Mouse (Mus musculus): Measurements from ENCODE around the gene Cd200. TPM values are rescaled to one million over a fixed set of nuclear protein-coding genes. Genes with fewer than 3 reads are reported as not detected.

Gene Cd200
- polyA plus RNA-seq, 1 experiment from 2014 or later: 0.52 TPM

GRCm38 (mm10) chr16:45334376-45334765 lies 74.5 kb downstream of the Cd200 start:
- Histone ChIP-seq H3K27ac (replicated peaks) (no peak overlapping the region), H3K36me3 (replicated peaks) (no peaks in the 10 kb centered on the region), H3K27me3 (no peaks in the 10 kb centered on the region), H3K9ac (no peak overlapping the region), H3K4me3 (replicated peaks) (no peak overlapping the region), H3K4me1 (replicated peaks) (no peaks in the 10 kb centered on the region), H3K4me2 (no peak overlapping the region), H3K9me3 (replicated peaks) (no peaks in the 10 kb centered on the region)
- ATAC-seq (ENCODE audit: insufficient read depth): no peak
- WGBS (ENCODE audit: insufficient replicate concordance): 71% methylated on average over 2 of the region's 2 CpGs

DNA sequence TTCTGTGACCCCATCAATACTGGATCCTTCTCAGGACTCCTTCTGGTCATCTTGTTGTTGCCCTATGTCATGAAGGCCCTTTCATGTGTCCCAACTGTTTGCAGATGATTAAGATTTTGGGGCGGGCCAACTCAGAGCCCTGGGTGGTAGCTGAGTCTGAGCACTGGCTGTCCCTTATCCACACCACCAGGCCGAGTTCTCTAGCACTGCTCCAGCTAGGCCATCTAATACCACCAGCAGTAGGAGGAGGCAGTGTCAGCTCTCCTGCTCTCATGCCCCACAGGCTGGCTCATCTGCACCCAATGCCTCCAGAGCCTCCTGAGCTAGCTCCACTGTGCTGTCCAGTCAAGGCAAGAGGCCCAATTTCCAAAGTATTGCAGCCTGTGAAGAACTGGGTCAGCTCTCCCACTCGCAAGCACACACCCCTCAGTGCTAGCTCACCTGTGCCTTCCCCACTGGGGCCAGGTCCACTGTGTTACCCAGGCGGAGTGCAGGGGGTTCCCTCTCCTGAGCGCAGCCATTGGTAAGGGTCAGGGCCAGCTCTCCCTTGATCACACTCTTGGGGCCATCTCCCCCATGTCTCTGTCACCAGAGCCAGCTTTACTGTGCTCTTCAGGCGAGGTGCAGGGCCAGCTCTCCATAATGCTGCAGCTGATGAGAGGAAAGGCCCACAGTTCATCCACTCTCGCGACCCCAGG lies 75.0 kb downstream of the Cd200 start:
- no peak for ATAC-seq (ENCODE audit: insufficient read depth)
- H3K4me1 ChIP-seq (replicated peaks): no peaks in the 10 kb centered on the region
- H3K27ac ChIP-seq (replicated peaks): no peak overlapping the region
- H3K9me3 ChIP-seq (replicated peaks): no peaks in the 10 kb centered on the region
- H3K27me3 ChIP-seq: no peaks in the 10 kb centered on the region
- WGBS (ENCODE audit: insufficient replicate concordance): 64% methylated on average over 8 of the region's 8 CpGs
- no peak overlapping the region for H3K9ac ChIP-seq
- no peaks in the 10 kb centered on the region for H3K36me3 ChIP-seq (replicated peaks)
- no peak overlapping the region for H3K4me3 ChIP-seq (replicated peaks)
- H3K4me2 ChIP-seq: no peak overlapping the region

GRCm38 (mm10) chr16:45332591-45332990 lies 76.3 kb downstream of the Cd200 start:
- H3K4me2 ChIP-seq: no peak overlapping the region
- no peak for ATAC-seq (ENCODE audit: insufficient read depth)
- no peak overlapping the region for H3K27ac ChIP-seq (replicated peaks)
- no peaks in the 10 kb centered on the region for H3K9me3 ChIP-seq (replicated peaks)
- H3K4me3 ChIP-seq (replicated peaks): no peak overlapping the region
- H3K27me3 ChIP-seq: no peaks in the 10 kb centered on the region
- H3K9ac ChIP-seq: no peak overlapping the region
- no peaks in the 10 kb centered on the region for H3K4me1 ChIP-seq (replicated peaks)
- WGBS (ENCODE audit: insufficient replicate concordance): 51% methylated on average over 8 of the region's 8 CpGs
- no peaks in the 10 kb centered on the region for H3K36me3 ChIP-seq (replicated peaks)

Other genes starting within 250 kb of the Cd200 start
- gene Btla, start 184.7 kb downstream of the Cd200 start, polyA plus RNA-seq (2015; fragmentation: Nextera tagmentation; extraction: Ambion mirVana): 0.37 and 0.56 TPM in 2 replicates
- not detected in 2 replicates for gene Gm609, start 83.9 kb upstream of the Cd200 start, polyA plus RNA-seq (2015; fragmentation: Nextera tagmentation; extraction: Ambion mirVana)
- not detected in 2 replicates for gene Gm17783, start 123.0 kb upstream of the Cd200 start, polyA plus RNA-seq (2015; fragmentation: Nextera tagmentation; extraction: Ambion mirVana)
- not detected in 2 replicates for gene Slc9c1, start 126.3 kb upstream of the Cd200 start, polyA plus RNA-seq (2015; fragmentation: Nextera tagmentation; extraction: Ambion mirVana)
- 1.5 and 2.0 TPM in 2 replicates for gene Gcsam, start 201.3 kb upstream of the Cd200 start, polyA plus RNA-seq (2015; fragmentation: Nextera tagmentation; extraction: Ambion mirVana)
- 0.14 and 0.18 TPM in 2 replicates for gene BC016579, start 245.0 kb upstream of the Cd200 start, polyA plus RNA-seq (2015; fragmentation: Nextera tagmentation; extraction: Ambion mirVana)